Mouse (Mus musculus) A20 (cell line): ENCODE measurements at regions not wholly inside any gene's neighbourhood (a gene's known extent, or its start where the extent isn't known, plus 50 kb on each side); places are given as distances from the start of the nearest gene placed in this dataset.
"Not testable (repeated sequence)": the region's sequence is repeated elsewhere in the genome, so short reads cannot be mapped to it uniquely, and the experiment has no call there.

Experiments
- DNase-seq: peaks from one replicate; pipeline ENCODE4 v3.0.0-alpha.2; 2011; ENCODE audit warnings: low read depth, low spot score

GRCm38 (mm10) chr9:12062488-12062887, 1157.9 kb upstream of the Cntn5 start:
- no peak for DNase-seq

GRCm38 (mm10) chr9:12052429-12052828, 1147.9 kb upstream of the Cntn5 start:
- no peak for DNase-seq

- DNase-seq, result peak; percentile 16
Observed at GRCm38 (mm10) chr9:12015978-12016377, 1111.4 kb upstream of the Cntn5 start.

- no peak for DNase-seq
Observed at GRCm38 (mm10) chr9:11998580-11998979, 1094.0 kb upstream of the Cntn5 start.

- no peak for DNase-seq
Observed at GRCm38 (mm10) chr9:11982102-11982882, 1077.7 kb upstream of the Cntn5 start.

GRCm38 (mm10) chr9:11940691-11941480, 1036.3 kb upstream of the Cntn5 start:
- DNase-seq, result not testable (repeated sequence)

GRCm38 (mm10) chr9:11939851-11940560, 1035.4 kb upstream of the Cntn5 start:
- DNase-seq, result peak; percentile 6

- peak; percentile 25 for DNase-seq
Observed at GRCm38 (mm10) chr9:11925501-11925900, 1020.9 kb upstream of the Cntn5 start.

- not testable (repeated sequence) for DNase-seq
Observed at GRCm38 (mm10) chr9:11923591-11924355, 1019.2 kb upstream of the Cntn5 start.

- no peak for DNase-seq
Observed at GRCm38 (mm10) chr9:11920251-11920650, 1015.7 kb upstream of the Cntn5 start.

GRCm38 (mm10) chr9:11898232-11898631, 993.7 kb upstream of the Cntn5 start:
- no peak for DNase-seq

GRCm38 (mm10) chr9:11885784-11886183, 981.2 kb upstream of the Cntn5 start:
- no peak for DNase-seq

- no peak for DNase-seq
Observed at GRCm38 (mm10) chr9:11872059-11872458, 967.5 kb upstream of the Cntn5 start.

GRCm38 (mm10) chr9:11871489-11871888, 966.9 kb upstream of the Cntn5 start:
- DNase-seq, result no peak

GRCm38 (mm10) chr9:11848692-11849091, 944.1 kb upstream of the Cntn5 start:
- not testable (repeated sequence) for DNase-seq
